Mouse (Mus musculus) spleen, postnatal 14 days (tissue): ENCODE results near the gene Ankrd52.

ENCODE experiments used
- DNase-seq, 2 experiments: peaks; one replicate each; pipeline ENCODE4 v3.0.0; 2021 to 2022; ENCODE audit warnings: low spot score in 2 of 2

The Ankrd52 gene

DNA sequence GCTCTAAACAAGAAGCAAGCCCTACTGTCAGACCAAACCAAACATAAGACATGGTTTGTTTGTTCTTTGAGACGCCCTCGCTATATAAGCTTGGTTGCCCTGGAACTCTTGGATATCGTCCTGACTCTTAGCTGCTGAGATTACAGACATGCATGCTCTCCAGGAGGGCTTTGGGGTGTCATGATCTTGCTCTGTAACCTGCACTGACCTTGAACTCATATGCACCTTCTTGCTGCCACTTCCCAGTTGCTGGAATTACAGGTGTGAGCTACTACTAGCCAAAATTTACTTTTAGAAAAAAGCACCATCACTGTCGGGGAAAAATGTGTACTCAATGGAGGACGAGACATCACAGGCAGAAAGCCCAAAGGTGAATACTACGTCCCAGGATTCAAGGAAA is 7.3 kb upstream of the Ankrd52 start:
- DNase-seq: no peak

DNA sequence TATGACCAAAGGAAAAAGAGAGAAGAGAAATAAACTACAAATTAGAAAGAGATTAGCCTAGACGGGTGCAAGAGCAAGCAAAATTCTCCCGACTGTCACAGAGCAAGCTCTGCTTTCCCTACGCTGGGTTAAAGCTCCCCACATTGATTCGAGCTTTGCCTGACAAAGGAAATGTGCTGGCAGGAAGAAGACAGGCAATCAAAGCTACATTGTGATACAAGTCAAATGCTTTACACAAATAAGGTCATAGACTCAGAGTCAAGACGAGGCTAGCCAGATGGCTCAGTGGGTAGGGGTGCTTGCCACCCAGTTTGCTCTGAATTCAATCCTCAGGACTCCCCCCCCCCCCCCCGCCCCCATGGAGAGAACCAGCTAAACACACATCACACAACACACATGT is 6.9 kb upstream of the Ankrd52 start:
- no peak for DNase-seq

DNA sequence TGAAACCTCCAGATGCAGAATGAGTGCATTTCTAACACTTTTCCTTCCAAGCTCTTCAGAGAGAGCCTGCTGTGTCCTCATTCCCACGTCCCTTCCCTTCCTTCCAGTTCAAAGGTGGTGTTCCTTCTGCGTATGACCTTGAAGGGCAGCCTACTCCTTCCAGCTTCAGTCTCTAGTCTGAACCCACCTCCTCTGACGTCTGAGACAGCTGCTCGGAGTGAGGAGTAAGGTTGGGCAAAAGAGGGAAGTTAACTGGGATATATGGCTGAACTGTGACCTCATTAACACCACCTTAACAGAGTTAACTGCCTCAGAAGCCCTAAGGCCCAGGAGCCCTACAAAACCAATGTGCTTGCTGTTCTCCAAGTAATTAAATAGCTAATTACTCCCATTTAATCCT is 6.3 kb upstream of the Ankrd52 start:
- no peak for DNase-seq

DNA sequence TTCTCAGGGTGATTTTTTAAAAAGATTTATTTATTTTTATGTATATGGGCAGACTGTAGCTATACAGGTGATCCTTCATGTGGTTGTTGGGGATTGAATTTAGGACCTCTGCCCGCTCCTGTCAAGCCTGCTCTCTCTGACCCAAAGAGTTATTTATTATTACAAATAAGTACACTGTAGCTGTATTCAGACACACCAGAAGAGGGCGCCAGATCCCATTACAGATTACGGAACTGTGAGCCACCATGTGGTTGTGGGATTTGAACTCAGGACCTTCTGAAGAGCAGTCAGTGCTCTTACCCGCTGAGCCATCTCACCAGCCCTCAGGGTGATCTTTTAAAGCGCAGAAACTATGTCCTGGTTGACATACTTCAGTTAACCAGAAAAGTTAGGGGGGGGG is 4.8 kb upstream of the Ankrd52 start:
- DNase-seq: no peak

DNA sequence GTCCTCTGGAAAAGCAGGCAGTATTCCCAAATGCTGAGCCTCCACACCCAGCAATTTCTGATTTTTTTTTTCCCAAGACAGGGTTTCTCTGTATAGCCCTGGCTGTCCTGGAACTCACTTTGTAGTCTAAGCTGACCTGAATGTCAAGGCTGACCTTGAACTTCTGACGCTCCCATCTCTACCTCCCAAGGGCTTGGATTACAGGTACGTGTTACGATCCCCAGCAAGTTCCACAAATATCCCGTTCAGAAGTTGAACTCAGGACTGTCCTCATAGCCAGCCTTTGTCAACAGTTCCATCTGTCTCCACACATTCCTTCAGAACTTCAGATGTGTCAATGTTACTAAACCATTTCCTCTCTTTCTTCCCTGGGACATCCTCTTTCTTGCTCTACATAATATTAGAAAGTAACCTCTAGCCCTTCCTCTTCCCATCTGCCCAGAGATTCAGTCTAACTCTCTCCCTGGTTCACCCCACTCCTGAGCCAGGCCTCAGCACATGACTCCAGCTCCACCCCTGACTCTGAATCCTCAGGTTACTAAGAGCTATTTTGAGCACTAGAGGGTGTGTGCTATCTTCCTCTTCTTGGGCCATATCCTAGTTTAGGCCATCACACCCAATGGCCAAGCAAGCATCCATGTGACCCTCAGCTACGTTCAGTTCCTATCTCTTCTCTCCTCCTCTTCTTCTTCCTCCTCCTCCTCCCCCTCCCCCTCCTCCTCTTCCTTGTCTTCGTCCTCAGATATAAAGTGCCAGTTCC is 3.7 kb upstream of the Ankrd52 start:
- DNase-seq: no peak

DNA sequence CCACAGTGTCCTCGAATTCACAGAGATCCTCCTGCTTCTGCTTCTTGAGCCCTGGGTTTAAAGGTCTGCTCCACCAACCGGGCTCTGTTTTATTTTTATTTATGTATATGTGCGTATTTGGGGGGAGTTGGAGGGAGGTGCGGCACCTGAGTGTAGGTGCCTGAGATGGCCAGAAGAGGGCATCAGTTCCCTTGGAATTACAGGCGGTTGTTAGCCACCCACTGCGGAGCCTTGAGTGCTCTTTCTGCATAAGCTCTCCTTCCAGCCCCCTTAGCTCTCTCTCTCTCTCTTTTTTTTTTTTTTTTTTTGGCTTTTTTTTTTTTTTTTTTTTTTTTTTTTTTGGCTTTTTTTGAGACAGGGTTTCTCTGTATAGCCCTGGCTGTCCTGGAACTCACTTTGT is 2.5 kb upstream of the Ankrd52 start:
- DNase-seq: no peak

DNA sequence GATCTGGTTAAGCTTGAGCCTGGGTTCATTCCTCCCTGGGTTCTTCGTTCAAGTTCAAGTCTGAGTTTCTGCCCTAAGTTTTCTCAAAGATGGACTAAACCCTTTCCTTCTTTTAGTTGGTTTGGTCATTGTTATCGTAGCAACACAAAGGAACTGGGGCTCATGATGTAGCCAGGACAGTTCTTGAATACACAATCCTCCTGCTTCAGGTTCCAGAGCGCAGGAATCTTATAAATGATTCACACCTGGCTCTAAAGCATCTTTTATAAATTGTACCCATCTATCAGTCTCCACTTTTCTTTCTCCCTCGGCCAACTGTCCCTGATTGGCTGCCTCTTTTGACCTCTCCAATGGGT is 838 bp upstream of the Ankrd52 start:
- no peak for DNase-seq

DNA sequence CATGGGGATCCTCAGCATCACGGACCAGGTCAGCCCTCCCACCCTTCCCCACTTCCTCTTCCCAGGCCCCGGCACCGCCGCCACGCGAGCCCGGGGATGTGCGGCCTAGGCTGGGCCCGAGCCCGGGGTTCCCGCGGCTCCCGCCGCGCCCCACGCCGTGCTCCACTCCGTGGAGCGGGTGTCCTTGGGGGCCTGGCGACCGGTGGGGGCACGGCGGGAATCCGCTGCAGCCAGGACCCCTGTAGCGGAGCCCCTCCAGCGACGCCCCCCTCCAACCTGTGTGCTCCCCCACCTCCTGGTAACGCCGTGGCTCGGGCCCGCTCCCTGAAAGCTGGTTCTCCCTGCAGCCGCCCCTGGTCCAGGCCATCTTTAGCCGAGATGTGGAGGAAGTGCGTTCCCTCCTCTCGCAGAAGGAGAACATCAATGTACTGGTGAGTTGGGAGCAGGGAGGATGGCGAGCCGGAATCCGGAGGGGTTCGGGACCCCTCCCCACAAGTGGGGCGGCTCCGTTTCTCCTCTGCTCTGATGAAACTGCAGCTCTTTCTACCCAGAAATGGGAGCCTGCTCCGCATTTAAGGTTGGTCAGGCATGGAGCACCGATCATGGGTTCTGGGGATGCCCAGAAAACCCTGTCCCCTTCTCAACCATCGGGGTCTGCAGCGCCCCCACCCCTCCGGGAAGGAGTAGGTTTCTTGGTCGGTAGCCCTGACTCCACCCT is 466 bp downstream of the Ankrd52 start:
- no peak for DNase-seq

DNA sequence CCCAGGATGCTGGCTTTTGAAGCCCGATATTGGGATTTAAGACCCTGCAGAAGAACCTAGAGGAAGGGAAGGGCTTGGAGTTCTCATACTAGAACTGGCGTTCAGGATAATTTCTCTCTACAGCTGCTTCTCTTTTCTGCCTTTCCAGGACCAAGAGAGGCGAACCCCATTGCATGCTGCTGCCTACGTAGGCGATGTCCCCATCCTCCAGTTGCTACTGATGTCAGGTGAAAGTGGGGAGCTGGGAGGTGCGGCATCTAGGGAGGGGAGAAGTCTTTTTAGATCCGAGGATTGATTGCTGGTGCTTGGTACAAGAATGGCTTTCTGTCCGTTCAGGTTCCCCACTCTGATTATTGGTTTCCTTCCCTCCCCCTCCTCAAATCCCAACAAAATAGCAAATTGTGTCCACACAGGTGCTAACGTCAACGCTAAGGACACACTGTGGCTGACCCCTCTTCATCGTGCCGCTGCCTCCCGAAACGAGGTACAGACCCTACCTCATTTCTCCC is 1.1 kb downstream of the Ankrd52 start:
- DNase-seq: no peak

DNA sequence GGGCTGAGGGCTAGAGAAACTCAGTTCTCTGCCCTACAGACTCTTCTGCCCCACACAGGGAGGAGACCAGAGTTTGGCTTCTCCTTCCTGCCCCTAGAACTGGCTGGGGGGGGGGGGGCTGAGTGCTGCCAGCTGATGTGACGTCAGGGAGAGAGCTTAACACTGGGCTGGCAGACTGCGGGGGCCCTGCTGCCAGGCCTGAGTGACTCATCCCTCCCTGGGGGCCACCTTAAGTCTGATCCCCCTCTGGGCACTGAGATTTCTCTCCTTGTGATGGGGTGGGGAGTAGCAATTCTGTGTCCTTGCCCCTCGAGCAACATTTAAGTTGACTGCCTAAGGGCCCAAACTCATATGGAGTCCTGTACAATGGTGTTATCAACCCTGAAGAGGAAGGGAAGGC is 1.5 kb downstream of the Ankrd52 start:
- no peak for DNase-seq

DNA sequence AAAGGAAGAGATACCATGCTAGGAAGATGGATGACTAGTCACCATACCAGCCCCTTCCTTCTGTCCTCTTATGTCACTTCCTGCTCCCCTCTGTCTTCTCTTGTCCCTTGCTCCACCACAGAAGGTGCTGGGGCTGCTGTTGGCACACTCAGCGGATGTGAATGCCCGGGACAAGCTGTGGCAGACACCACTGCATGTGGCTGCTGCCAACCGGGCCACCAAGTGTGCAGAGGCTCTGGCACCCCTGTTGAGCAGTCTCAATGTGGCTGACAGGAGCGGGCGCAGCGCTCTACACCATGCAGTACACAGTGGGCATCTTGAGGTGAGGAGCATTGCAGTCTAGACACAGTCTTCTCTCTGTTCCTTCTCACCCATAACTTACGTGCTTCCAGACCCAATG is 2.3 kb downstream of the Ankrd52 start:
- no peak for DNase-seq

DNA sequence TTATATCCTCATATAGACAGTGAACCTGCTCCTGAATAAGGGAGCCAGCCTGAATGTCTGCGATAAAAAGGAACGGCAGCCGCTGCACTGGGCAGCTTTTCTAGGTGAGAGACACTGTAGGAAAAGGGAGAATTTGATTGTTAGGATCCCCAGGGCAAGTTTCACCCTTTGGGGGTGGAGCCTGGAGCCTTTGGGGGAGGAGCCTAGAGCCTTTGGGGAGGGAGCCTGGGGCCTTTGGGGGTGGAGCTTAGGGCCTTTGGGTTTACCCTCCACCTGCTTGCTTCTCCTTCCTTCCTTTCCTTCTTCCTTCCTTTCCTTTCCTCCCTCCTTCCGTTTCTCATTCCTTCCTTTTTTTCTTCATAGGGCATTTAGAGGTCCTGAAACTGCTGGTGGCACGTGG is 3.6 kb downstream of the Ankrd52 start:
- no peak for DNase-seq

DNA sequence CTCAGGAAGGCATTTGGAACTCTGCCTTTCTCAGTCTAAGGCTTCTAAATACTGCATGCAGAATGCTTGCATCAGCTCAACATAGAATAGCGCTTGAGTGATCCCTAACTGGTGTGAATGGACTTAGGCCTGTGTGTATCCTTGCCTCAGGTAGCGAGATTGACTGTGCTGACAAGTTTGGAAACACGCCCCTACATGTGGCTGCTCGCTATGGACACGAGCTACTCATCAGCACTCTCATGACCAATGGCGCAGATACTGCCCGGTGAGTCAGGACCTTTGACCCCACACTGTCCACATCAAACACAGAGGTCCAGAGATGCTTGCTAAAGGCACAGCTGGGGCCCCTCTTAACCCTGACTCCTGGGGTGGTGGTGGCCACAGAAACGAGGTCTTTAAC is 5.6 kb downstream of the Ankrd52 start:
- no peak for DNase-seq

DNA sequence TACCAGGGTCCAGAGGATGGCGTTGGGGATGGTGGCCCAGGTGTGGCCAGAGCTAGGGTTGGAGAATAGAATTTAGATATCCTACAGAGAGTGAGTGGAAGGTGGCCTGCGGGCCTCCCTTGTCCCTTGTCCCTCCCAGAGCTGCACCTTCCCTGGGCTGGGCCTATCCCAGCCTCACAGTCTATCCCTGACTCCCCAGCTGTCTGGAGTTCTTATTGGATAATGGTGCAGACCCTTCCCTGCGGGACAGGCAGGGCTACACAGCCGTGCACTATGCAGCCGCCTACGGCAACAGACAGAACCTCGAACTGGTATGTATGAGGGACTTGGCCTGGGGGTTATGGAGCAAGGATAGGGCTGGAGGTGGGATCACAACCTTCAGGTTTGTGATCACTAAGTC is 9.0 kb downstream of the Ankrd52 start:
- no peak for DNase-seq

DNA sequence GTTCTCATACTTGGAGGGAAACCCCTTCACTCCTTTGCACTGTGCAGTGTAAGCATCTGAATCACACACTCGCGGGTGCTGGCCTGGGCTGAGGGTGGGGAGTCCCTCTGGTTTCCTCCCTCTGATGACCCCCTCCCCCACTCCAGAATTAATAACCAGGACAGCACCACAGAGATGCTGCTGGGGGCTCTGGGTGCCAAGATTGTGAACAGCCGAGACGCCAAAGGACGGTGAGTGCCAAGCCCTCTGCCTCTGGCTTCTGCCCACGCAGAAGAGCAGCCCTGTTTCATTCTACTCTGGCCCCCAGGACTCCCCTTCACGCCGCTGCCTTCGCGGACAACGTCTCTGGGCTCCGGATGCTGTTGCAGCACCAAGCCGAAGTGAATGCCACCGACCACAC is 12.0 kb downstream of the Ankrd52 start:
- DNase-seq: no peak

DNA sequence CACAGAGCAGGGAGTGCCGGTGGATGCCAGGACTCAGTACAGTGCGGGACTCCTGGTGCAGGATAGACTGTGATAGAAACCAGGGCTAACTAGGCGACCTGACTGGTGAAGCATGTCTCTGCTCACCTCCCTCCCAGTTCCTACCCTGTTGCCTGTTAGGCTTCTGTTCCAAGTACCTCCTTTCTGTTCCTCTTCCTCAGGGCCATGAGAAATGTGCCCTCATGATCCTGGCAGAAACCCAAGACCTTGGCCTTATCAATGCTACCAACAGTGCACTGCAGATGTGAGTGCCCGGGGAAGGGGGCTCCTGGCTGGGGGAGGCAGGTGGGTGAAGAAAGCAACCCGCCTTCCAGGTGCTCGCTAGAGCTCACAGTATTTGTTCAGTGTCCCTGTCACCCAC is 12.7 kb downstream of the Ankrd52 start:
- no peak for DNase-seq

DNA sequence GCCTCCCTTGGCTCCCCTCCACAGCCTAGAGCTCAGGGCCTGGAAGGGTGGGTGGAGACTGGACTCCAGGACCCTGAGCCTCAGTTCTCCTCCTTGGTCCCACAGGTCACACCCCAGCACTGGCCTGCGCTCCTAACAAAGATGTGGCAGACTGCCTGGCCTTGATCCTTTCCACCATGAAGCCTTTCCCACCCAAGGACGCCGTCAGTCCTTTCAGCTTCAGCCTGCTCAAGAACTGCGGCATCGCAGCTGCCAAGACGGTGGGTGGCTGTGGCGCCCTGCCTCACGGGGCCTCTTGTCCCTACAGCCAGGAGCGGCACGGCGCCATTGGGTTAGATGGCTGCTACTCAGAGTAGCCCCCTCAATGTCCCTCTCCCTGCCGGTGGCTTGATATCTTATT is 13.5 kb downstream of the Ankrd52 start:
- no peak for DNase-seq

DNA sequence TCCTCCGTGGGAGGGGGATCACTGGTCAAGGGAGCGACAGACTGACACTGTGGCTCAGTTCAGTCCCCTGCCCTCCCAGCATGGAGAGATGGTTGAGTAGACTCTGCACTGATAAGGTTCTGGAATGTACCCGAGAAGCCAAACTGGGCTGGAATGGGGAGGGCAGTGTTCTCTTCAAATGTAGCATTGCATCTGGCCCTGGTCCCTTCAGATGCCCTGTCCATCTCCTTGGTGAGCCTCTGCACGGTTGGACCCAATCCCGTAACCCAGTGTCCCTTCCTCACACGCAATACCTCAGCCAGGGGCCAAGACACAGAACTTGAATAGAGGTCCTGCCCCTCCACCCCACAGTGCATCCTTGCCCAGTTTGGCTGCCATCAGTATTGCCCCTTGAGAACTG is 14.9 kb downstream of the Ankrd52 start:
- DNase-seq: no peak

DNA sequence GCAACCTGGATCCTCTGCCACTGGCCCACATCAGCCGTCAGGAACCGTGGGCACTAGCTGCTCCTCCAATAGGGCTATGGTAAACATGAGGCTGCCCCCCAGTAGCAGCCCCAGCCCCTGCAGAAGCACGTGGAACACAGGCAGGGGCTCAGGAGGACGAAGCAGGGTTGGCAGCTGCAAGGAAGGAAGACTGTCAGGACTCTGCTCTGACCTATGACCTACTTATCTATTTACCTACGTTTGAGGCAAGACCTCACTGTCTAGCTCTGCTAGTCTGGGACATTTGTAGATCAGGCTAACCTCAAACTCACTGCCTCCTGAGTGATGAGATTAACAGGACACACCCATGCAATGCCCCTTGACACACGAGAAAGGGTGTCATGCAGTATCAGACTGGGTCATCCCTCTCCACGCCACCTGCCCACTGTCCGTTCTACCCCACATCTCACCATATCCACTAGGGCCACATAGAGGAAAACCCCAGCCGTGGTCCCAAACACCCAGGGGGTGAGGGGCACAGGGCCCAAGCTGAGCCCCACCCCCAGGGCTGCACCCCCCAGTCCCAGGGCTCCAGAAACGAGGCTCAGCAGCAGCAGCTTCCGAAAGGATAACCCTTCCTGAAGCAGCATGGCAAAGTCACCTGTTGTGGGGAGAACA is 19.2 kb downstream of the Ankrd52 start:
- no peak for DNase-seq

DNA sequence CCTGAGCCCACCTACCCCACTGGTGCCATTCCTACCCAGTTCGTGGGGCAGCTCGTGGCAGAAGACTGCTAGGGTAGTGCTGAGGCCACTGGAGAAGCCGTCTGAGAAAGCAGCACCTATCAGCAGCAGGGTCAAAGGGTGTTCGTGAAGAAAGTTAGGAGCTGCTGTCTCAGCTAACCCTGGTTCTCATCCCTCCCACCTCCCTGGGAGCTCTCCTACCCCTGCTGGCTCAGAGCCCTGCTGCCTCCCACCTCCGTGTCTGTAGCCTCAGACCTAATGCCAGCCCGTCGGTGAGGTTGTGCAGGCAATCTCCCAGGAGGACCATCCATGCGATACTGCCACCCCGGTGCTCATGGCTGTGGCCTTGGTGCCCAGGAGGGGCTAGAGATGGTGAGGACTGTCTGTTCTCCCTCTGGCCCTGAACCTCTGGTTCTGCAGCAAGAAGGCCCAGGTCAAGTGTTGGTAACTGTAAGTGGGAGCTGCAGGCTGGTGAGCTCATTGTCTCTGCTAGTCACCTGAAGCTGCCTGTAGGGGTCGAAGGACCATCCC is 19.9 kb downstream of the Ankrd52 start:
- no peak for DNase-seq

DNA sequence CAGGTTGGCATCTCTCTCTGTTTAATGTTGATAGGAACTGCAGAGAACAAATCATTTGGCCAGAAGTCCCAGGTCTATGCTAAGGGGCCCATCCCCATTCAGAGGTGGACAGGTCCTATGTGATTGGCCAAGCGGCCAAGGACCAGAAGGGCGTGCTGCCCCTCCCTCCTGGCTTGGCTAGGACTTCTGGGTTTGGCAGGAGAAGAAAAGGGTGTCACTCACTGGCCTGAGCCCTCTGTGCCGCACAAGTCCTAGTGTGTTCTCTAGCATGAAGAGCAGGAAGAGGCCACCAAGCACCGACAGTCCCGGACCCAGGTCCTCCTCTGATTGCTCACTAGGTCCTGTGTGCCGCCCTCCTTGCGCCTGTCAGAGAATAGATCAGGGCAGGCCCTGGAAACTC is 20.6 kb downstream of the Ankrd52 start:
- no peak for DNase-seq

DNA sequence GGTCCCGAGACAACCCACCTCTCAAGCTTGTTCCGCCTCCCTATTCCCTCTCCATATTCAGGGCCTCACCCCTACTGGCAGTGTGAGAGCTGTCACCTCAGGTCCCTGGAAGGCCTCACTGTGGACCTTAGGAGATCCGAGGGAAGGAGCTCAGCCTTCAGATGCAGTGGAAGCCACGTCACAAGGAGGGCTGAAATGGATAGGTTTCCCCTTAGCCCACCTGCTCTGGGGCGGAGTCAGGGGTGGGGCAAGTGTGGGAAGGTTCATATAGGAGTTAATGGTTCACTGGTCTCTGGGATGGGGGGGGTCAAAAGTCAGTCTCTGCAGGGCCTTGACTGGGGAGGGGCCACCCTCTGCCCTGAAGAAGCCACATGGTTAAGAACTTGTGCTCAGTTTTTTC is 23.4 kb downstream of the Ankrd52 start:
- no peak for DNase-seq

DNA sequence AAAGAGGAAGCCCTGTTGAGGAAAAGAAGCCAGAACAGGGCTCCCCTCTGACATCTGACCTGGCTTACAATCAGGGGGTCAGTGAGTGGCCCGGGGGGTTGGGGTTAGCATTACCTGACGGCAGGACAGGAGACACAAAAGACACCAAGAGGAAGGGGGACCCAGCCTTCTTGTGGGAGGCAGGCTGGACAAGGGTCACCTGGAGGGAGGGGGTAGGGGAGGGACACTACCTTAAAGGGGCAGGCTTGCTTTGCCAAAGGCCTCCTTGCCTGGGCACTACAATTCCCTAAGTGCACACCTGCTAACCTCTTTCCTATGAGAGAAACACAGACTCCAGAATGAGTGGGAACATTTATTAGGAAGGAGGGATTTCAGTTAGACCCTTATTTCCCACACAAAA is 24.1 kb downstream of the Ankrd52 start, which contains the start of gene Slc39a5:
Gene Slc39a5 (minus strand): TSS at position 174 of the 400 bp plus-strand sequence.
- no peak for DNase-seq
